Mouse (Mus musculus) forebrain, embryonic 16.5 days (tissue): ENCODE measurements around the gene Gatd1. TPM values are rescaled to one million over a fixed set of nuclear protein-coding genes. Genes with fewer than 3 reads are reported as not detected.

Source experiments
- ATAC-seq: fragments of 200-750 bp; cut with Nextera tagmentation; 2 replicates; pipeline ENCODE4 v1.8.0; 2017; ENCODE audit warnings: mild to moderate bottlenecking, moderate library complexity
- H3K27ac ChIP-seq: fragments of 300-500 bp; sonication (generic); 2 replicates; pipeline ENCODE4 v1.5.1; 2014; ENCODE audit warnings: low read length, control low read depth
- H3K27me3 ChIP-seq: fragments of 300-500 bp; sonication (generic); replicated peaks from 2 replicates; pipeline ENCODE4 v1.6.1; 2014; ENCODE audit warnings: low read length; ENCODE audit not compliant: control insufficient read depth, insufficient read depth
- H3K36me3 ChIP-seq: fragments of 300-500 bp; sonication (generic); 2 replicates; pipeline ENCODE4 v1.6.1; 2014; ENCODE audit not compliant: control insufficient read depth, insufficient read depth
- H3K4me1 ChIP-seq: fragments of 300-500 bp; sonication (generic); replicated peaks from 2 replicates; pipeline ENCODE4 v1.6.1; 2014; ENCODE audit warnings: low read length; ENCODE audit not compliant: control insufficient read depth, insufficient read depth
- H3K4me2 ChIP-seq: fragments of 300-500 bp; sonication (generic); 2 replicates; pipeline ENCODE4 v1.6.1; 2014; ENCODE audit warnings: mild to moderate bottlenecking, low read length, control low read depth
- H3K4me3 ChIP-seq: fragments of 300-500 bp; sonication (generic); replicated peaks from 2 replicates; pipeline ENCODE4 v1.5.1; 2014; ENCODE audit warnings: mild to moderate bottlenecking, low read length, control low read depth
- H3K9ac ChIP-seq: fragments of 300-500 bp; sonication (generic); replicated peaks from 2 replicates; pipeline ENCODE4 v1.6.1; 2014; ENCODE audit warnings: low read depth, low read length, control low read depth
- H3K9me3 ChIP-seq: fragments of 300-500 bp; sonication (generic); 2 replicates; pipeline ENCODE4 v1.6.1; 2016; ENCODE audit warnings: low read length; ENCODE audit not compliant: control insufficient read depth
- WGBS: fragments of 180-500 bp; shearing (Covaris S2); extraction: QIAGEN DNeasy Blood & Tissue Kit; methylation state at CpG from one replicate; pipeline ENCODE4 v1.1.7; 2014; 5-methylcytosine and 5-hydroxymethylcytosine counted together
- polyA plus RNA-seq: library from polyadenylated mRNA; unstranded; fragments of >200 nt; fragmentation: Nextera tagmentation; extraction: Ambion mirVana; gene quantifications from 2 replicates; pipeline ENCODE4 v1.2.1, GENCODE M21; 2015

Gatd1 gene
- polyA plus RNA-seq, 1 experiment from 2014 or later = 65.9 TPM

DNA sequence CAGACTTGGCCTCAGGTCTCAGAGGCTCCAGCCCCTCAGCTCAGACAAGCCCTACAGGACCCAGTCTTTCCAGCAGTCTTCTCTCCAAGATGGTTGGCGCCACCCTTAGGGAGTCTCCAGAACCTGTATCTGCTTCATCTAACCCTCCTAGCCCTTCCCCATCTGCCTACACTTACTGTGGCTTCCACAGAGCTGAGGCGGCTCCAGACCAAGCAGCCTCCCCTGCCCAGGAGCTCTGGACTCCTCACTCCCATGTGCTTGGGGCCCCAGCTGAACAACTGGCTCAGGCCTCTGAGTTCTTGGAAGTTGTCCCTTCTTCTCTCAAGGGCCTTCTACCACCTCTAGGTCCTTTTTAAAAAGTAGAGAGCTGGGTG lies 50.2 kb downstream of the Gatd1 start:
- H3K4me1 ChIP-seq = 0 out of 2 replicates have a peak, but pooled peaks cover 3% of the 10 kb centered on the region
- H3K9me3 ChIP-seq = no peaks in the 10 kb centered on the region
- peaks cover 2% of the 10 kb centered on the region; the same call in 1 of the 2 replicates for H3K27me3 ChIP-seq
- 53% methylated on average over 2 of the region's 2 CpGs for WGBS
- H3K4me2 ChIP-seq = no peak overlapping the region
- no peak for ATAC-seq
- no peak overlapping the region for H3K27ac ChIP-seq
- H3K4me3 ChIP-seq = no peak overlapping the region
- H3K36me3 ChIP-seq = no peaks in the 10 kb centered on the region
- no peak overlapping the region for H3K9ac ChIP-seq

DNA sequence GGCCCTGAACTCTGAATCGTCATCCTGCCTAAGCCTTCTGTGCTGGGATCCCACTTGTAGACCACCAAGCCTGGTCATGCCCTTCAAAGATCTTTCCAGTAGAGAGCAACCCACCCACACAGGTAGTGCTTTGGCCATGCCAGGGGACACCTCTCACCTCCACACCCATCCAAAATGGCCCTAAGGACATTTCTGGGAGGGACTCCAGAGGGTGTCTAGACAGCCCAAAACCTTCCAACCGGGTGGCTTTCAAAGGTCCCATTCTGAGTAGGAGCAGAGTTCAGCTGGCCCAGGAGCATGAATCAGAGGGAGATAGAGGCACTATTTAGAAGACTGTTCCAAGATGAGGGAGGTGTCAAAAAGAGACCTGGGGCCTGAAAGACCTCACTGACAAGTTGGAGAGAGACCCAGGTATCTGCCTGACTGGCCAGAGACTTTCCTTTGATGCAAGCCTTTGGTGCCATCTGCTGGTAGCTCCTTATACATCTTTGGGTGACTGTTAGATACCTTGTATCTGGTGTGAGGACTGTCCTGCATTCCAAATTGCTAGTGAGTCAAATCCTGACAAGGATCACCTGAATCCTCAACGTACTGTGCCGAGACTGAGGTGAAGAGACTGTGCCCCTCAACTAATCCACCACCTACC lies 50.7 kb downstream of the Gatd1 start:
- Histone ChIP-seq H3K9me3 (no peaks in the 10 kb centered on the region), H3K27ac (no peak overlapping the region), H3K9ac (no peak overlapping the region), H3K4me3 (no peak overlapping the region), H3K4me2 (no peak overlapping the region), H3K4me1 (0 out of 2 replicates have a peak, but pooled peaks cover 3% of the 10 kb centered on the region), H3K36me3 (no peaks in the 10 kb centered on the region), H3K27me3 (peaks cover 2% of the 10 kb centered on the region; the same call in 1 of the 2 replicates)
- WGBS = 64% methylated on average over 4 of the region's 4 CpGs
- no peak for ATAC-seq

DNA sequence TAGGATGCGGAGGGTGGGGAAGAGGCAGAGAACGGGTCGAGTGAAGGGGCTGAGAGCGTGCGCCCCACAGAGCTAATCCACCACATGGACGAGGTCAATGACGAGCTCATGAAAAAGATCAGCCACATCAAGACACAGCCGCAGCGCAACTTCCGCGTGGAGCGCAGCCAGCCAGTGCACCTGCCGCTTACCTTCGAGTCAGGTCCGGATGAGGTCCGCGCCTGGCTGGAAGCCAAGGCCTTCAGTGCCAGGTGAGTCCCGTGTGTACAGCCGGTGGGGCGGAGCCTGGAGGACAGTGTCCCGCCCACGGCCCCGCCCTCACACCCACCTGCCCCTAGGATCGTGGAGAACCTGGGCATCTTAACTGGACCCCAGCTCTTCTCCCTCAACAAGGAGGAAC lies 52.4 kb downstream of the Gatd1 start:
- Histone ChIP-seq H3K9me3 (no peaks in the 10 kb centered on the region), H3K4me1 (0 out of 2 replicates have a peak, but pooled peaks cover 3% of the 10 kb centered on the region), H3K9ac (peak overlapping the region; percentile 27; the same call in 1 of the 2 replicates), H3K27ac (no peak overlapping the region), H3K4me2 (peak overlapping the region; percentile 8; the same call in 1 of the 2 replicates), H3K4me3 (no peak overlapping the region), H3K27me3 (peaks cover 2% of the 10 kb centered on the region; the same call in 1 of the 2 replicates), H3K36me3 (no peaks in the 10 kb centered on the region)
- no peak for ATAC-seq
- 7% methylated on average over 24 of the region's 24 CpGs for WGBS

Other genes with a start within 250 kb of the Gatd1 start
- 41.0 and 45.7 TPM in 2 replicates for gene Rnh1, start 241.3 kb downstream of the Gatd1 start, polyA plus RNA-seq
- 105 and 113 TPM in 2 replicates for gene Hras, start 220.1 kb downstream of the Gatd1 start, polyA plus RNA-seq
- gene Lrrc56, start 220.0 kb downstream of the Gatd1 start, polyA plus RNA-seq = 10.0 and 13.9 TPM in 2 replicates
- gene Lmntd2, start 200.1 kb downstream of the Gatd1 start, polyA plus RNA-seq = 0.76 and 1.2 TPM in 2 replicates
- 22.9 and 23.6 TPM in 2 replicates for gene Rassf7, start 198.3 kb downstream of the Gatd1 start, polyA plus RNA-seq
- gene Phrf1, start 185.4 kb downstream of the Gatd1 start, polyA plus RNA-seq = 90.2 and 96.1 TPM in 2 replicates
- 0.76 and 1.9 TPM in 2 replicates for gene Irf7, start 147.7 kb downstream of the Gatd1 start, polyA plus RNA-seq
- gene Cdhr5, start 137.3 kb downstream of the Gatd1 start, polyA plus RNA-seq = not detected in 2 replicates
- 0.55 and 2.0 TPM in 2 replicates for gene Sct, start 135.0 kb downstream of the Gatd1 start, polyA plus RNA-seq
- gene Drd4, start 122.1 kb downstream of the Gatd1 start, polyA plus RNA-seq = 0.47 and 0.52 TPM in 2 replicates
- 144 and 164 TPM in 2 replicates for gene Deaf1, start 86.4 kb downstream of the Gatd1 start, polyA plus RNA-seq
- 53.6 and 62.2 TPM in 2 replicates for gene Tmem80, start 86.4 kb downstream of the Gatd1 start, polyA plus RNA-seq
- gene Eps8l2, start 75.3 kb downstream of the Gatd1 start, polyA plus RNA-seq = 0.67 and 0.93 TPM in 2 replicates
- gene Taldo1, start 21.9 kb downstream of the Gatd1 start, polyA plus RNA-seq = 342 and 375 TPM in 2 replicates
- 52.4 and 70.3 TPM in 2 replicates for gene Cend1, start 15.4 kb upstream of the Gatd1 start, polyA plus RNA-seq
- gene Slc25a22, start 23.8 kb upstream of the Gatd1 start, polyA plus RNA-seq = 88.4 and 111 TPM in 2 replicates
- gene Pidd1, start 29.9 kb upstream of the Gatd1 start, polyA plus RNA-seq = 7.9 and 9.9 TPM in 2 replicates
- 684 and 749 TPM in 2 replicates for gene Rplp2, start 33.2 kb upstream of the Gatd1 start, polyA plus RNA-seq
- 20.5 and 23.2 TPM in 2 replicates for gene Pnpla2, start 41.1 kb upstream of the Gatd1 start, polyA plus RNA-seq
- 5.2 and 5.3 TPM in 2 replicates for gene Cracr2b, start 47.0 kb upstream of the Gatd1 start, polyA plus RNA-seq
- 20.8 TPM in 2 replicates for gene Cd151, start 53.3 kb upstream of the Gatd1 start, polyA plus RNA-seq
- gene Polr2l, start 61.0 kb upstream of the Gatd1 start, polyA plus RNA-seq = 60.7 and 61.9 TPM in 2 replicates
- gene Tspan4, start 61.1 kb upstream of the Gatd1 start, polyA plus RNA-seq = 29.8 and 31.8 TPM in 2 replicates
- gene Chid1, start 125.7 kb upstream of the Gatd1 start, polyA plus RNA-seq = 31.2 and 35.6 TPM in 2 replicates
- 123 TPM in 2 replicates for gene Ap2a2, start 148.0 kb upstream of the Gatd1 start, polyA plus RNA-seq
- 0.15 and 0.20 TPM in 2 replicates for gene Muc6, start 241.2 kb upstream of the Gatd1 start, polyA plus RNA-seq